Mouse (Mus musculus): ENCODE data around the gene Fkbp9.

GRCm38 (mm10) chr6:56907973-56908372, 76.1 kb downstream of the Fkbp9 start:
- TF ChIP-seq POLR2A (IDR thresholded peaks at IDR 0.05; ENCODE audit: low read depth, low read length) (no peak), CTCF (conservative IDR thresholded peaks at IDR 0.05; ENCODE audit: insufficient read depth, insufficient read length, low read depth, low read length) (no peak)

Measured in kidney, adult 2 months (tissue).